Mouse (Mus musculus) common myeloid progenitor, adult 5-6 weeks (primary cell): ENCODE data around the gene Olfr1299. TPM values are rescaled to one million over a fixed set of nuclear protein-coding genes. Genes with fewer than 3 reads are reported as not detected.

Experiments used
- ATAC-seq: replicated peaks from 2 replicates; pipeline ENCODE4 v1.8.0; 2016; ENCODE audit warnings: low read depth, mild to moderate bottlenecking, moderate TSS enrichment, inconsistent platforms; ENCODE audit not compliant: poor library complexity, severe bottlenecking
- total RNA-seq: library from RNA; stranded (forward); fragments of 200-1000, 187-1606 nt; gene quantifications from 2 replicates; pipeline ENCODE4 v1.2.3, GENCODE M21; 2017

The Olfr1299 gene
- not detected in 2 replicates for total RNA-seq

DNA sequence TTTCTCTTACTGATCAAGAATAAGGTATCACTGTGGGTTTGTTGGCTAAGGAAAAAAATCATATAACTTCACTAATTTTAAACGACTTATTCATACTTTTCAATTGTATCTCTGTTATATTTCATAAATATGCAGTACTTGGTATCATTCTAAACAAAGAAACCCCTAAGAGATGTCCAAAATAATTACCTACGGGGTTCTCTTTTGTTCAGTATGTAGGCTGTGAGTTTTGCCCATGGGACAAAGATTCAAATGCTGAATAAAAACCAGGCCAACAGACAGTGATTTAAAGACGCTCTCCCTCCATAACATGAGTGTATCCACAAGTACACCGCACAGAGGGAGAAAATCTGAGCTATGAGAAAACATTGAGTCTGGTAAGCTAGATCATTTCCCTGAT, at the start of gene Olfr1299:
Olfr1299 (plus strand) TSS at position 301 of the 400 bp plus-strand sequence.
- ATAC-seq, result no peak

DNA sequence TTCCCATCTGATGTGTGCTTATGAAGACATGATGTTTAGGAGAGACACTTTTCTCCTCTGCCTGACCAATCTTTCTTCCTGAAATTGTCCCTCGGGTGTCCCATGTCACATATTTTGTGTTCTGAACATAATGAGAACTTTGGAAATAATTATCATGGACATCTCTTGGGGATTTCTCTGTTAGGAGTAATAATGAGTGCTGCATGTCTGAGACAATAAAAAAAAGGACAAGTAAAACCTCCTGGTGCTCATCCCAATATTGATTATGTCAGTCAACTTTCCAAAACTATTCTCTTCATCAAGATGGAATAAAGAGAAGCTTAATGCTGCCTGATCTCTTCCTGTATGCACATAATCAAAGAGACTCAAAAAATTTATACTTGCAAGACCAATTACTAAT, 34.8 kb upstream of the Olfr1299 start, which contains the start of gene Olfr1297:
Olfr1297 (minus strand) TSS at position 101 of the 400 bp plus-strand sequence.
- ATAC-seq, result no peak

DNA sequence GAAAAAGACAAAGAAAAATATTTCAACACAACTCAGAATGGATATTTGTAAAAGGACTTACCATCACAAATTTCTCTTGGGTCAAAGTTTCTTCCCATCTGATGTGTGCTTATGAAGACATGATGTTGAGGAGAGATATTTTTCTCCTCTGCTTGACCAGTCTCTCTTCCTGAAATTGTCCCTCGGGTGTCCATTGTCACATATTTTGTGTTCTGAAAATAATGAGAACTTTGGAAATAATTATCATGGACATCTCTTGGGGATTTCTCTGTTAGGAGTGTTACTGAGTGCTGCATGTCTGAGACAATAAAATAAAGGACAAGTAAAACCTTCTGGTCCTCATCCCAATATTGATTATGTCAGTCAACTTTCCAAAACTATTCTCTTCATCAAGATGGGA, 12.1 kb upstream of the Olfr1299 start, which contains the start of gene Olfr1298:
Olfr1298 (minus strand) TSS at position 101 of the 400 bp plus-strand sequence.
- ATAC-seq, result no peak

Other genes starting within 250 kb of the Olfr1299 start
- not detected in 2 replicates for gene Olfr1286, start 238.3 kb upstream of the Olfr1299 start, total RNA-seq
- gene Olfr1287, start 212.3 kb upstream of the Olfr1299 start, total RNA-seq, result not detected in 2 replicates
- not detected in 2 replicates for gene Olfr1288, start 187.3 kb upstream of the Olfr1299 start, total RNA-seq
- gene Olfr1289, start 180.6 kb upstream of the Olfr1299 start, total RNA-seq, result not detected in 2 replicates
- gene Olfr1290, start 167.6 kb upstream of the Olfr1299 start, total RNA-seq, result not detected in 2 replicates
- gene Olfr1291-ps1, start 164.2 kb upstream of the Olfr1299 start, total RNA-seq, result not detected in 2 replicates
- not detected in 2 replicates for gene Olfr1293-ps, start 136.2 kb upstream of the Olfr1299 start, total RNA-seq
- gene Olfr1294, start 121.1 kb upstream of the Olfr1299 start, total RNA-seq, result not detected in 2 replicates
- not detected in 2 replicates for gene Olfr1295, start 91.7 kb upstream of the Olfr1299 start, total RNA-seq
- gene Olfr1297, start 34.9 kb upstream of the Olfr1299 start, total RNA-seq, result not detected in 2 replicates
- gene Olfr1298, start 12.2 kb upstream of the Olfr1299 start, total RNA-seq, result not detected in 2 replicates
- not detected in 2 replicates for gene Olfr1301, start 89.6 kb downstream of the Olfr1299 start, total RNA-seq
- not detected in 2 replicates for gene Olfr1302, start 116.0 kb downstream of the Olfr1299 start, total RNA-seq
- not detected in 2 replicates for gene Olfr1303, start 158.9 kb downstream of the Olfr1299 start, total RNA-seq
- gene Olfr1305, start 215.7 kb downstream of the Olfr1299 start, total RNA-seq, result not detected in 2 replicates